Mouse (Mus musculus) liver, postnatal 0 days (tissue): ENCODE measurements around the gene Slc39a11.

Source experiments
- CTCF ChIP-seq: sonication (generic); IDR thresholded peaks from 2 replicates; pipeline ENCODE4 v1.5.1; 2016; ENCODE audit warnings: antibody characterized with exemption, low read depth
- EP300 ChIP-seq: IDR thresholded peaks from 2 replicates; pipeline ENCODE4 v1.6.1; 2016; ENCODE audit warnings: antibody characterized with exemption, low read depth, mild to moderate bottlenecking

- TF ChIP-seq CTCF (no peak), EP300 (no peak)
Measured at GRCm38 (mm10) chr11:113232049-113232448, 417.8 kb downstream of the Slc39a11 start.
